Mouse (Mus musculus) frontal cortex, postnatal 25 days (tissue): ENCODE measurements around the gene Paqr5.

ENCODE experiments used
- DNase-seq, 2 experiments: peaks; one replicate each; pipeline ENCODE4 v3.0.0; 2022; ENCODE audit warnings: low spot score in 2 of 2

Paqr5 gene

GRCm38 (mm10) chr9:62013316-62014097, 13.1 kb downstream of the Paqr5 start:
- no peak for DNase-seq

DNA sequence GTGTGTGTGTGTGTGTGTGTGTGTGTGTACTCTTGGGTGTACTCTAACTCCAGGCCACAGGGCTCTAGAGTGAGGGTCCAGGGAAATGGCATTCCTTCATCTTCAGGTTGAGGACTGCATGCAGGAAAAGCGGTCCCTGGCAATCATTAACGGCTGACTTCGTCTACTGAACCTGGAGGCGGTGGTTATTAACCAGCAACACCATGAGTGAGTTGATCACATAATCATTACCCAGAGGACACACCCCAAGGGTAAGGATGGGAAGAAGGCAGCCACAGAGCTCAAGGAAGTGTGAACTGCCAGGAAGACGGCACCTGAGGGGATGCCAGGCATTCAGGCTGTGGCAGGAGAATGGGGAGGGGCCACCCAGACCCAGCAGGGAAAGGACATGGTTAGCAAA, 18.3 kb downstream of the Paqr5 start:
- DNase-seq = no peak

GRCm38 (mm10) chr9:62007028-62007427, 19.6 kb downstream of the Paqr5 start:
- DNase-seq = no peak

DNA sequence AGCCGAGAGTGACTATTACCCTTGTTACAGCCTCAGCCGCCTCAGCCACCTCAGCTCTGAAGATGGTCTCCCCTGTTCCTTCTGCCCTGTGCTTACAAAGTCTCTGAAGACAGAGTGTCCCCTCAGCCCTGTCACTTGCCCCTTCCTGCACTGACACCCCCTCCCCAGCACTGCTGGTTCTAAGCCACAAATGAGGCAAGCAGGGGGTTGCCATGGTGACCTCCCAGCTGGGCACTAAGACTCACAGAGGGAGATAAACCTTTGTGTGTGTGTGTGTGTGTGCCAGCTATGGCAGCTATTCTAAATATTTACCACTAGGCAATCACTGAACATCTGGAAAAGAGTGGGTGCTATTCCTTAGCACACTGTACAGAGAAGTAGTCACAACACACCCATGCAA, 23.0 kb downstream of the Paqr5 start:
- DNase-seq = no peak

GRCm38 (mm10) chr9:61999653-62000420, 26.8 kb downstream of the Paqr5 start:
- DNase-seq = no peak

GRCm38 (mm10) chr9:61997860-61998259, 28.8 kb downstream of the Paqr5 start:
- no peak for DNase-seq

DNA sequence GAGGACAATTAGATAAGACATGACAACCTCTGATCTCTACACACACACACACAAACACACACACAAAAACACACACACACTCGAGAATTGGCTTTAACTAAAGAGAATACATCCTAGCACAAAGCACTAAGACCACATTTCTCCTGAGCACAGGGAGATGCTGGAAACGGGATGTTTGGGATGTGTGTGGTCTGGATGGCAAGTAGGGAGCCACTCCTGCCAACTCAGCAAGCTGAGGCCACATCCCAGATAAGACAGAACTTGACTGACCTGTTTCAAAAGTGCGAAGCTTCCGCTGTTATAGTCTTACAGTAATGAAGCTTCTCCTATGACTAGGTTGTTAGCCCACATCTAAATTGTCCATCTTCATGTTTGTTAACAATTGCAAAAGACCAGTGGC, 35.5 kb downstream of the Paqr5 start:
- no peak for DNase-seq

GRCm38 (mm10) chr9:61990738-61991137, 35.9 kb downstream of the Paqr5 start:
- DNase-seq = no peak

DNA sequence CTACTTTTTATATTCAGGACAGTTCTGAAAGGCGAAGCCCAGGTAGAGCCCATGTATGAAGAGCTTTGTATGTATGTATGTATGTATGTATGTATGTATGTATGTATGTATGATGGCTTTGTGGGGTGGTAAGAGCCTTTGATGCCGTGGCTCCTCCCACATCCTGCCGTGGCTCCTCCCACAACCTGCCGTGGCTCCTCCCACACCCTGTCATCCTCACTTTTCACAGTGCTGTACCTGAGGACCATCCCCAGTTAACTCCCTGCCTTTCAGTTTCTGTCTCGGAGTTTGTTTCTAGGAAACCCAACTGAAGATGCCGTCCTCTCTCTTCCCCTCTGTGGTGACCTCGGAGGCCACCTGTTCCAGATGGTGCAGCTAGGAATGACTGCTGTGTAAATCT, 40.6 kb downstream of the Paqr5 start:
- no peak for DNase-seq

DNA sequence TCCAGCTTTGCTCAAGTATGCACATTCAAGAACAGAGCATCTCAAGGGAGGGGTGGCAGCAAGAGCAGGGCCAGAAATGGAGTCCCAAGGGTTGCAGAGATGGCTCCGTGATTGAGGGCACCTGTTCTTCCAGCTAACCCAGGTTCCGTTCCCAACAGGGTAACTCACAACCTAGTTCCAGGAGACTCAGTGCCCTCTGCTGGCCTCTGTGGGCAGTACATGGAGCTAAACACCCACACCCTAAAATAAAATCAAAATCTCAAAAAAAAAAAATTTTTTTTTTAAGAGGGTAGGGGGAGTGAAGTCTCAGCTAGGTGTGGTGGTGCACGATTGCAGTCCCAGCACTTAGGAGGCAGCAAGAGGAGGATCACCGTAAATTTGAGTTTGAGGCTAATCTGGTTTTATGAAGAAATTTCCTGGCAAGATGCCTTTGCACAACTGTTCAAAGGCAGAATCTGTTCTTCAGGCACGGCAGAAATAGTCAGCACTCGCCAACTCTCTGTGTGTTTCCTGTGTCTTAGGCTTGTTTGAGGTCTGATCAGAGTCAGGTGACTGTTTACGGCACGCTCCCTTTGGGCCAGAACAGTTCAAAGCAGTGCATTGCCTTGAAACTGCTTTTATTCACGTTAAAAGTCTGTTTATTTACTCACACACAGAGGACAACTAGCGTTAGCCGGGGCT, 41.3 kb downstream of the Paqr5 start:
- DNase-seq = peak; percentile 47 to 59

DNA sequence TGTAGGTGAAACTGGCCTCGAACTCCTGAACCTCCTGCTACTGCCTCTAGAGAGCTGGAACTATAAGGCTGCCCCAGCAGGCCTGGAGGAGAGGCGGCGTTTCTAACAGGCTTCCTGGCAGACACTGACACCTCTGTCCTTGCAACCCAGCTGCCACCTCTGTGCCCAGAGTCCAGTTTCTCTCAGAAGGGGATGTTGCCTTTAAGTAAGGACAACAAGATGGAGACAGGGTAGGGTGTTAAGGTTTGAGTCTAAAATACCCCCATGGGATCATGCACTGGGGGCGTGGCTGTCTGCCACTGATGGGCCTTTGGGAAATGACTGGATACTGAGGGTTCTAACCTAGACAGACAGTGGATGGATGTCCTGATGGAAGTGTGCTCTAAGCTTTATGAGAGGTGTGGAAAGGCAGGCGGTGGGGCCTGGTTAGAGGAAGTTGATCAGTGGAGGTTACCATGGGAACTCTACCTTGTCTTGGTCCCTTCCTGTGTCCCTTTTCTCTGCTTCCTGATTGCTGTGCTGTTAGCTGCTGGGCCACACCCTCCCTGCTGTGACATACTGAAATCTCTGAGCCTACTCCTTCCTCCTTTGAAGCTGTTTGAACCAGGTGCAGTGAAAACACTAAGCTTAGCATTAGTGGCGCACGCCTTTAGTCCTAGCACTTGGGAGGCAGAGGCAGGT, 43.6 kb downstream of the Paqr5 start:
- no peak for DNase-seq

DNA sequence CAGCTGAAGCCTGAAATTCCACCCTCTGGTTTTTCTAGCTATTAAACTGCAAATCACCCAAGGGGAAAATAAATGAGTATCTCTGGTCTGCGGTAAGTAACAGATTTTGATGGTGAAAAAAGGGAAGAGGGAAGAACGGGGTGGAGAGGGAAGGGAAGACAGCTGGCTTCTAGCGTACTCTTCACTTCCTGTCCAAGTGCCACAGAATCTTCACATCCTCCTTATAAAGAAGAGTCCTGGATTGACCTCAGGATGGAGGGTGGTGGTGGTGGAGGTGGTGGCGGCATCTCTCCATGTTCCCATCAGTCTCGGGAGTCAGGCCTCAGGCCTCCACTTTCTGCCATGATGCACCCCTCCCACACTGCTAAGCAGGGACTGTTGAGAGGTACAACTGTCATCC, 44.8 kb downstream of the Paqr5 start:
- no peak for DNase-seq

GRCm38 (mm10) chr9:61979983-61980382, 46.7 kb downstream of the Paqr5 start:
- DNase-seq = no peak

GRCm38 (mm10) chr9:61977258-61977945, 49.3 kb downstream of the Paqr5 start:
- no peak for DNase-seq

DNA sequence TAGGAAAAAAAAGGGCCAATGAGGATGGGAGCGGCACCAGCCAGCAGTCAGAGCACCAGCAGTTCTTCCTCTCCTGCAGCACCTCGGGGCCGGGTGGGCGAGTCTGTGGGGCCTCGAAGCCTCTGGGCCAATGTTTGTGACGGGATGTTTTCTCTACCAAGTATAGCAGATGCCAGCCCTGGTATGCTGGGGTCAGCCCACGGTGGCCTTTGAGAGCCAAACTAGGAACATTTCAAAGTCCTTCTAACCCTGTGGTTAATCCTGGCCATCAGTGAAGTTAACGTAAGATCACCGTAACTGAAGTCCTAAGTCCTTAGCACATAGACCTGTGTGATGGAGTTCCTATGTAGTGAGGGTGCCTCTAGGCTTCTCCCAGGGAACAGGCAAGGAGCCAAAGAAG, 54.6 kb downstream of the Paqr5 start:
- DNase-seq = no peak

DNA sequence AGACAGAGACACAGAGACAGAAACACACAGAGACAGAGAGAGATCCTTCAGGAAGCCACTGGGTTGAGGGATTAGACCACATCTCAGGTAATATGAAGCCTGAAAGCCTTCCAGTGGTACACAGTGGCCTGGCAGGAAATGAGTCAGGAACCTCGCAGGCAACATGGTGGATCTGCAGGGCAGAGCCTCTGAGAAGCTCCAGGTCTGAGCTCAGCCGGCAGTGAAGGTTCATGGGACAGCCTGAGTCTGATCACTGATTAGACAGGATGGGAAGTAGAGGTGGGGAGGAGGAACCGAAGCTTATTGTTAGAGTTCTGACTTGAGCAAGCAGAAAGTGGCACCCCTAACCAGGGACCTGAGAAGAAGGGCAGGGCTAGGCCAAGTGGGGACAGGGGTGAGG, 55.6 kb downstream of the Paqr5 start:
- DNase-seq = no peak

DNA sequence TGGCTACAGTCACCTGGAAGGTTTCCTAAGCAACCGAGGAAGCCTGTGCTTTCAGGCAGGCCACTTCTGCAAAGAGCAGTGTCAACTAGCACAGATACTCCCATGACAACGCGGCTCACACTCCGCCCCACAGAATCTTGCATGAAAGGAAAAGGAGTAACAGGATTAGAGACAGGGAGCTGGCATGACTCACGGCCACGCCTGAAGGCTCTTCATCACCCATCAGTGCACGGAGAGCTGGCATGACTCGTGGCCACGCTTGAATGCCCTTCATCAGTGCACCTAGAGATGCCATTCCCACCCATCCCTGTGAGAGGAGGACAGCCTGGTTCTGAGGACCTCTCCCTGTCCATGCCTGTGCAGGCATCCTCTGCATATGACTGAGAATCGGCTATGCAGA, 59.3 kb downstream of the Paqr5 start:
- DNase-seq = peak in 1 of 2 experiments; percentile 13

- no peak for DNase-seq
Measured at GRCm38 (mm10) chr9:61965987-61966386, 60.7 kb downstream of the Paqr5 start.

GRCm38 (mm10) chr9:61965411-61965930, 61.2 kb downstream of the Paqr5 start:
- peak; percentile 57 to 66 for DNase-seq

- DNase-seq = no peak
Measured at GRCm38 (mm10) chr9:61963356-61963755, 63.3 kb downstream of the Paqr5 start.

DNA sequence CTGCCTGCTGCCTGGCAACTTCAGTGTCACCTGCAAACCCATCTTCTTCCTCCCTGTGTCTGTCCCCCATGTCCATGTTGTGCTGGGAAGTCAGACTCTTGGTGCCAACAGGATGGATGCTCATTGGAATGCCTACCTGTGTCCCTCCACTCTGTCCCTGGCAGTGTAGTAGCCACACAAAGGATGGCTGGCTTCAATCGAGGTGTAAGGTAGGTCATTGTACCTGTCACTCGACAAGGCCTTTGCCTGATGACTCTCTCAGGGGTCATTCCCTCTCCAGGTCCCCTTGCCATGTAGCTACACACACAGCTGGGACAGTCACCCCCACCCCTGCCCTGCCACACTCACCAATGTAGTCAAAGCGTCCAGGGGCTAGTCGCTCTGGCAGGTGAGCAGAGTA, 65.5 kb downstream of the Paqr5 start:
- DNase-seq = no peak
